Mouse (Mus musculus): ENCODE data around the gene Icmt.

GRCm38 (mm10) chr4:152292102-152292765, 4.8 kb upstream of the Icmt start:
- TF ChIP-seq POLR2A (IDR thresholded peaks at IDR 0.05; ENCODE audit: extremely low read depth, insufficient read depth, low read length) (no peak), CTCF (IDR thresholded peaks at IDR 0.05; ENCODE audit: extremely low read depth, insufficient read depth, low read length) (no peak)

Measured in cortical plate, adult 2 months (tissue).